Mouse (Mus musculus): ENCODE measurements at regions not wholly inside any gene's neighbourhood (a gene's known extent, or its start where the extent isn't known, plus 50 kb on each side); places are given as distances from the start of the nearest gene placed in this dataset.

DNA sequence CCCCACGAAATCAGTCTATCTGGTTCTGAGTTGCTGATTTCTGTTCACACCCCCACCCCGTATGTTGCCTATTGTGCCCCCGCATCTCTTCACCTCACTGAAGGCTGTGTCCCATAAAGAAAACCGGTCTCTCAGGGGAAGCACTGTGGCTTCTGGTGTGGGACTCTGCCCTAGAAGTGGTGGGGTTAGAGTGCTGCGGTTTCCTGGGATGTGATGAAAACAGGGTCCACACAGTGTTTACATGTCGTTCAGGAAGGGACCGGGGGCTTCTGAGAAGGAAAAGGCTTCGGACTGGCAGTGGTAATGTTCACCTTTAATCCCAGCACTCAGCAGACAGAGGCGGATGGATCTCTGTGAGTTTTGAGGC, 188.4 kb upstream of the Hnrnpa3 start:
- no peak for TF ChIP-seq CTCF (IDR thresholded peaks at IDR 0.05; ENCODE audit: low read depth)
- no peak for TF ChIP-seq EP300 (optimal IDR thresholded peaks at IDR 0.05)

Measured in stomach, postnatal 0 days (tissue).